Mouse (Mus musculus): ENCODE measurements around the gene Ush2a. TPM values are rescaled to one million over a fixed set of nuclear protein-coding genes. Genes with fewer than 3 reads are reported as not detected.

Gene Ush2a
- total RNA-seq, 2 experiments from 2014 or later: 0.03 to 0.20 TPM

GRCm38 (mm10) chr1:188672871-188673270 is 411.0 kb downstream of the Ush2a start:
- no peak for DNase-seq

- DNase-seq: no peak
These were observed 413.1 kb downstream of the Ush2a start for GRCm38 (mm10) chr1:188674640-188675510.

- DNase-seq: no peak
These were observed 413.7 kb downstream of the Ush2a start for GRCm38 (mm10) chr1:188675511-188675863.

GRCm38 (mm10) chr1:188678189-188678588 is 416.4 kb downstream of the Ush2a start:
- no peak for DNase-seq

GRCm38 (mm10) chr1:188686362-188686761 is 424.5 kb downstream of the Ush2a start:
- DNase-seq: no peak

- no peak for DNase-seq
These were observed 434.5 kb downstream of the Ush2a start for GRCm38 (mm10) chr1:188696295-188696694.

- DNase-seq: no peak
These were observed 446.4 kb downstream of the Ush2a start for GRCm38 (mm10) chr1:188708176-188708575.

- no peak for DNase-seq
These were observed 446.9 kb downstream of the Ush2a start for GRCm38 (mm10) chr1:188708694-188709093.

- DNase-seq: no peak
These were observed 452.3 kb downstream of the Ush2a start for GRCm38 (mm10) chr1:188714131-188714530.

GRCm38 (mm10) chr1:188714941-188715340 is 453.1 kb downstream of the Ush2a start:
- no peak for DNase-seq

GRCm38 (mm10) chr1:188716886-188717285 is 455.1 kb downstream of the Ush2a start:
- no peak for DNase-seq

GRCm38 (mm10) chr1:188725122-188725995 is 463.5 kb downstream of the Ush2a start:
- no peak for DNase-seq

- DNase-seq: no peak
These were observed 465.1 kb downstream of the Ush2a start for GRCm38 (mm10) chr1:188726937-188727336.

- DNase-seq: no peak
These were observed 466.8 kb downstream of the Ush2a start for GRCm38 (mm10) chr1:188728625-188729024.

GRCm38 (mm10) chr1:188729179-188729578 is 467.4 kb downstream of the Ush2a start:
- no peak for DNase-seq

- no peak for DNase-seq
These were observed 473.0 kb downstream of the Ush2a start for GRCm38 (mm10) chr1:188734741-188735266.

- no peak for DNase-seq
These were observed 481.1 kb downstream of the Ush2a start for GRCm38 (mm10) chr1:188742971-188743370.

GRCm38 (mm10) chr1:188755031-188755430 is 493.2 kb downstream of the Ush2a start:
- no peak for DNase-seq

GRCm38 (mm10) chr1:188760515-188760914 is 498.7 kb downstream of the Ush2a start:
- DNase-seq: no peak

GRCm38 (mm10) chr1:188762463-188762862 is 500.6 kb downstream of the Ush2a start:
- no peak for DNase-seq

- no peak for DNase-seq
These were observed 501.9 kb downstream of the Ush2a start for GRCm38 (mm10) chr1:188763761-188764160.

- no peak for DNase-seq
These were observed 509.0 kb downstream of the Ush2a start for GRCm38 (mm10) chr1:188770828-188771227.
